Mouse (Mus musculus) hindbrain, postnatal 0 days (tissue): ENCODE data around the gene Txlng. TPM values are rescaled to one million over a fixed set of nuclear protein-coding genes. Genes with fewer than 3 reads are reported as not detected.

ENCODE experiments used
- ATAC-seq: fragments of 200-750 bp; cut with Nextera tagmentation; 2 replicates; pipeline ENCODE4 v1.8.0; 2017; ENCODE audit warnings: mild to moderate bottlenecking, moderate TSS enrichment, moderate library complexity
- DNase-seq: peaks from one replicate; pipeline ENCODE4 v3.0.0-alpha.2; 2015; ENCODE audit warnings: low spot score
- H3K27ac ChIP-seq: fragments of 300-500 bp; sonication (generic); 2 replicates; pipeline ENCODE4 v1.5.1; 2014; ENCODE audit warnings: mild to moderate bottlenecking
- H3K27me3 ChIP-seq: fragments of 300-500 bp; sonication (generic); 2 replicates; pipeline ENCODE4 v1.6.1; 2014; ENCODE audit warnings: low read length, mixed read lengths; ENCODE audit not compliant: insufficient read depth
- H3K36me3 ChIP-seq: fragments of 300-500 bp; sonication (generic); 2 replicates; pipeline ENCODE4 v1.6.1; 2014; ENCODE audit warnings: low read length, mixed read lengths; ENCODE audit not compliant: insufficient read depth
- H3K4me1 ChIP-seq: fragments of 300-500 bp; sonication (generic); 2 replicates; pipeline ENCODE4 v1.6.1; 2014; ENCODE audit warnings: antibody characterized with exemption, low read length, mixed read lengths; ENCODE audit not compliant: insufficient read depth
- H3K4me2 ChIP-seq: fragments of 300-500 bp; sonication (generic); 2 replicates; pipeline ENCODE4 v1.6.1; 2014; ENCODE audit warnings: low read depth, mild to moderate bottlenecking, low read length, moderate library complexity, mixed read lengths
- H3K4me3 ChIP-seq: fragments of 300-500 bp; sonication (generic); 2 replicates; pipeline ENCODE4 v1.5.1; 2014; ENCODE audit warnings: low read length
- H3K9ac ChIP-seq: fragments of 300-500 bp; sonication (generic); replicated peaks from 2 replicates; pipeline ENCODE4 v1.6.1; 2014; ENCODE audit warnings: mild to moderate bottlenecking, low read length, moderate library complexity, mixed read lengths
- H3K9me3 ChIP-seq: fragments of 300-500 bp; sonication (generic); 2 replicates; pipeline ENCODE4 v1.6.1; 2016; ENCODE audit warnings: low read length, mixed read lengths
- CTCF ChIP-seq: IDR thresholded peaks from 2 replicates; pipeline ENCODE4 v1.5.1; 2016; ENCODE audit warnings: antibody characterized with exemption, control low read depth, low read depth
- WGBS: fragments of 180-500 bp; shearing (Covaris S2); extraction: QIAGEN DNeasy Blood & Tissue Kit; methylation state at CpG from one replicate; pipeline ENCODE4 v1.1.7; 2014; 5-methylcytosine and 5-hydroxymethylcytosine counted together
- polyA plus RNA-seq: library from polyadenylated mRNA; unstranded; fragments of >200 nt; fragmentation: Nextera tagmentation; extraction: Ambion mirVana; gene quantifications from 2 replicates; pipeline ENCODE4 v1.2.1, GENCODE M21; 2015
- total RNA-seq: library from RNA; depleted of rRNA; stranded (reverse); fragments of >200 nt; gene quantifications from 2 replicates; pipeline ENCODE4 v1.2.3, GENCODE M21; 2014

Txlng gene
- total and polyA plus RNA-seq, 2 experiments from 2014 or later, result 8.3 to 11.8 TPM

GRCm38 (mm10) chrX:162760958-162761515 is 68.2 kb downstream of the Txlng start:
- DNase-seq, result peak; percentile 31

GRCm38 (mm10) chrX:162760115-162760942 is 68.9 kb downstream of the Txlng start, which contains the start of gene Rbbp7:
Gene Rbbp7, plus strand, starts transcription at chrX:162760402.
- H3K9me3 ChIP-seq, result no peaks in the 10 kb centered on the region
- no peak for TF ChIP-seq CTCF
- no peaks in the 10 kb centered on the region for H3K27me3 ChIP-seq
- H3K4me2 ChIP-seq, result peak within 1 kb of the TSS; percentile 57
- H3K27ac ChIP-seq, result peak within 1 kb of the TSS; percentile 94
- peak; percentile 97 for ATAC-seq
- H3K4me1 ChIP-seq, result no peaks in the 10 kb centered on the region
- WGBS, result 32% methylated on average over 68 of the region's 100 CpGs
- H3K9ac ChIP-seq, result peak within 1 kb of the TSS; percentile 65
- peak; percentile 95 for DNase-seq
- H3K36me3 ChIP-seq, result no peaks in the 10 kb centered on the region
- H3K4me3 ChIP-seq, result peak within 1 kb of the TSS; percentile 60

More at GRCm38 (mm10) chrX:162760958-162761515, 68.2 kb downstream of the Txlng start:
- Histone ChIP-seq H3K27me3 (no peaks in the 10 kb centered on the region), H3K4me2 (peak overlapping the region; percentile 57), H3K4me3 (peak overlapping the region; percentile 60), H3K9ac (peak overlapping the region; percentile 65), H3K9me3 (no peaks in the 10 kb centered on the region), H3K27ac (peak overlapping the region; percentile 94), H3K4me1 (no peaks in the 10 kb centered on the region), H3K36me3 (no peaks in the 10 kb centered on the region)
- ATAC-seq, result peak; percentile 11
- 33% methylated on average over 43 of the region's 50 CpGs for WGBS
- TF ChIP-seq CTCF, result no peak

GRCm38 (mm10) chrX:162759251-162760114 is 69.8 kb downstream of the Txlng start:
- H3K4me2 ChIP-seq, result peak overlapping the region; percentile 45
- no peaks in the 10 kb centered on the region for H3K4me1 ChIP-seq
- H3K27me3 ChIP-seq, result no peaks in the 10 kb centered on the region
- no peaks in the 10 kb centered on the region for H3K9me3 ChIP-seq
- ATAC-seq, result no peak
- peak; percentile 14 for DNase-seq
- H3K9ac ChIP-seq, result peak overlapping the region; percentile 48; the same call in 1 of the 2 replicates
- peak overlapping the region; percentile 94 for H3K27ac ChIP-seq
- peak overlapping the region; percentile 60 for H3K4me3 ChIP-seq
- whole genome bisulfite sequencing, result 35% methylated on average over 31 of the region's 32 CpGs
- H3K36me3 ChIP-seq, result no peaks in the 10 kb centered on the region
- no peak for TF ChIP-seq CTCF

GRCm38 (mm10) chrX:162756058-162756457 is 73.2 kb downstream of the Txlng start:
- Histone ChIP-seq H3K9ac (no peak overlapping the region), H3K4me3 (no peak overlapping the region)

GRCm38 (mm10) chrX:162754314-162754713 is 74.9 kb downstream of the Txlng start:
- no peaks in the 10 kb centered on the region for H3K9me3 ChIP-seq
- no peak overlapping the region for H3K27ac ChIP-seq
- no peak for ATAC-seq
- no peak overlapping the region for H3K4me3 ChIP-seq
- no peaks in the 10 kb centered on the region for H3K4me1 ChIP-seq
- no peaks in the 10 kb centered on the region for H3K27me3 ChIP-seq
- no peaks in the 10 kb centered on the region for H3K36me3 ChIP-seq
- 81% methylated on average over 4 of the region's 4 CpGs for WGBS
- DNase-seq, result no peak
- no peak for TF ChIP-seq CTCF
- no peak overlapping the region for H3K4me2 ChIP-seq
- no peak overlapping the region for H3K9ac ChIP-seq

More at GRCm38 (mm10) chrX:162756058-162756457, 73.2 kb downstream of the Txlng start:
- DNase-seq (no peak), ATAC-seq (no peak)
- no peaks in the 10 kb centered on the region for H3K36me3 ChIP-seq
- no peak overlapping the region for H3K27ac ChIP-seq
- H3K4me2 ChIP-seq, result no peak overlapping the region
- WGBS, result 44% methylated on average over 7 of the region's 7 CpGs
- no peak for TF ChIP-seq CTCF
- H3K4me1 ChIP-seq, result no peaks in the 10 kb centered on the region
- no peaks in the 10 kb centered on the region for H3K9me3 ChIP-seq
- no peaks in the 10 kb centered on the region for H3K27me3 ChIP-seq

GRCm38 (mm10) chrX:162752418-162752817 is 76.8 kb downstream of the Txlng start:
- Histone ChIP-seq H3K27me3 (no peaks in the 10 kb centered on the region), H3K4me1 (no peaks in the 10 kb centered on the region), H3K4me3 (no peak overlapping the region), H3K4me2 (no peak overlapping the region), H3K27ac (no peak overlapping the region), H3K36me3 (no peaks in the 10 kb centered on the region), H3K9ac (no peak overlapping the region), H3K9me3 (no peaks in the 10 kb centered on the region)
- TF ChIP-seq CTCF, result no peak
- 95% methylated on average over 2 of the region's 2 CpGs for WGBS
- ATAC-seq (no peak), DNase-seq (no peak)
